Mouse (Mus musculus) lung, postnatal 0 days (tissue): ENCODE data around the gene Dync1h1.

Experiments
- CTCF ChIP-seq: IDR thresholded peaks from 2 replicates; pipeline ENCODE4 v1.5.1; 2016; ENCODE audit warnings: antibody characterized with exemption, mild to moderate bottlenecking
- EP300 ChIP-seq: IDR thresholded peaks from 2 replicates; pipeline ENCODE4 v1.6.1; 2016; ENCODE audit warnings: antibody characterized with exemption, mild to moderate bottlenecking, control low read depth

- TF ChIP-seq CTCF (no peak), EP300 (no peak)
Observed at GRCm38 (mm10) chr12:110558175-110558574, 43.1 kb upstream of the Dync1h1 start.
